Mouse (Mus musculus): ENCODE results near the gene Bcor. TPM values are rescaled to one million over a fixed set of nuclear protein-coding genes. Genes with fewer than 3 reads are reported as not detected.

Bcor gene
- polyA plus RNA-seq, 1 experiment from 2014 or later, result 4.2 TPM

GRCm38 (mm10) chrX:12053315-12053914 is 106.7 kb downstream of the Bcor start:
- no peaks in the 10 kb centered on the region for H3K4me1 ChIP-seq (replicated peaks; ENCODE audit: control insufficient read depth, insufficient read depth, low read length)
- ATAC-seq, result no peak
- no peak overlapping the region for H3K9ac ChIP-seq (ENCODE audit: low read depth, low read length)
- H3K27ac ChIP-seq (ENCODE audit: low read depth, low read length), result no peak overlapping the region
- H3K4me3 ChIP-seq (ENCODE audit: low read depth, low read length), result no peak overlapping the region
- peaks cover 3% of the 10 kb centered on the region; the same call in 1 of the 2 replicates for H3K36me3 ChIP-seq (ENCODE audit: control insufficient read depth, insufficient read depth)
- H3K27me3 ChIP-seq (replicated peaks; ENCODE audit: control insufficient read depth, insufficient read depth, low read length), result no peaks in the 10 kb centered on the region
- TF ChIP-seq CTCF (IDR thresholded peaks at IDR 0.05; ENCODE audit: low read depth), result no peak
- H3K4me2 ChIP-seq (replicated peaks; ENCODE audit: low read depth), result no peak overlapping the region
- WGBS, result 75% methylated on average over 9 of the region's 9 CpGs
- no peaks in the 10 kb centered on the region for H3K9me3 ChIP-seq (ENCODE audit: control insufficient read depth)

GRCm38 (mm10) chrX:12052651-12053050 is 107.5 kb downstream of the Bcor start:
- Histone ChIP-seq H3K36me3 (ENCODE audit: control insufficient read depth, insufficient read depth) (no peaks in the 10 kb centered on the region; the same call in 1 of the 2 replicates), H3K27me3 (replicated peaks; ENCODE audit: control insufficient read depth, insufficient read depth, low read length) (no peaks in the 10 kb centered on the region), H3K4me1 (replicated peaks; ENCODE audit: control insufficient read depth, insufficient read depth, low read length) (no peaks in the 10 kb centered on the region), H3K9ac (ENCODE audit: low read depth, low read length) (no peak overlapping the region), H3K4me2 (replicated peaks; ENCODE audit: low read depth) (no peak overlapping the region), H3K4me3 (ENCODE audit: low read depth, low read length) (no peak overlapping the region), H3K9me3 (ENCODE audit: control insufficient read depth) (no peaks in the 10 kb centered on the region), H3K27ac (ENCODE audit: low read depth, low read length) (no peak overlapping the region)
- WGBS, result 100% methylated on average over 1 of the region's 1 CpGs
- no peak for ATAC-seq
- TF ChIP-seq CTCF (IDR thresholded peaks at IDR 0.05; ENCODE audit: low read depth), result no peak

GRCm38 (mm10) chrX:12048721-12049120 is 111.4 kb downstream of the Bcor start:
- Histone ChIP-seq H3K27ac (ENCODE audit: low read depth, low read length) (no peak overlapping the region), H3K4me3 (ENCODE audit: low read depth, low read length) (no peak overlapping the region), H3K36me3 (ENCODE audit: control insufficient read depth, insufficient read depth) (peaks cover 5% of the 10 kb centered on the region; the same call in 1 of the 2 replicates), H3K27me3 (replicated peaks; ENCODE audit: control insufficient read depth, insufficient read depth, low read length) (no peaks in the 10 kb centered on the region), H3K9me3 (ENCODE audit: control insufficient read depth) (no peaks in the 10 kb centered on the region), H3K4me2 (replicated peaks; ENCODE audit: low read depth) (no peak overlapping the region), H3K4me1 (replicated peaks; ENCODE audit: control insufficient read depth, insufficient read depth, low read length) (no peaks in the 10 kb centered on the region), H3K9ac (ENCODE audit: low read depth, low read length) (no peak overlapping the region)
- TF ChIP-seq CTCF (IDR thresholded peaks at IDR 0.05; ENCODE audit: low read depth), result 0 out of 2 replicates have a peak, but pooled peaks have one; percentile 12
- WGBS, result 52% methylated on average over 11 of the region's 11 CpGs
- ATAC-seq, result no peak

- Histone ChIP-seq H3K4me2 (replicated peaks; ENCODE audit: low read depth) (no peak overlapping the region), H3K27ac (ENCODE audit: low read depth, low read length) (no peak overlapping the region), H3K27me3 (replicated peaks; ENCODE audit: control insufficient read depth, insufficient read depth, low read length) (no peaks in the 10 kb centered on the region), H3K36me3 (ENCODE audit: control insufficient read depth, insufficient read depth) (peaks cover 5% of the 10 kb centered on the region; the same call in 1 of the 2 replicates), H3K4me3 (ENCODE audit: low read depth, low read length) (no peak overlapping the region), H3K4me1 (replicated peaks; ENCODE audit: control insufficient read depth, insufficient read depth, low read length) (no peaks in the 10 kb centered on the region), H3K9ac (ENCODE audit: low read depth, low read length) (no peak overlapping the region), H3K9me3 (ENCODE audit: control insufficient read depth) (no peaks in the 10 kb centered on the region)
- 43% methylated on average over 9 of the region's 9 CpGs for WGBS
- TF ChIP-seq CTCF (IDR thresholded peaks at IDR 0.05; ENCODE audit: low read depth), result no peak
- ATAC-seq, result no peak
Measured at GRCm38 (mm10) chrX:12048166-12048565, 112.0 kb downstream of the Bcor start.

GRCm38 (mm10) chrX:12047223-12047911 is 112.8 kb downstream of the Bcor start:
- Histone ChIP-seq H3K9ac (ENCODE audit: low read depth, low read length) (no peak overlapping the region), H3K4me2 (replicated peaks; ENCODE audit: low read depth) (no peak overlapping the region), H3K4me1 (replicated peaks; ENCODE audit: control insufficient read depth, insufficient read depth, low read length) (no peaks in the 10 kb centered on the region), H3K36me3 (ENCODE audit: control insufficient read depth, insufficient read depth) (peaks cover 5% of the 10 kb centered on the region; the same call in 1 of the 2 replicates), H3K27ac (ENCODE audit: low read depth, low read length) (no peak overlapping the region), H3K27me3 (replicated peaks; ENCODE audit: control insufficient read depth, insufficient read depth, low read length) (no peaks in the 10 kb centered on the region), H3K9me3 (ENCODE audit: control insufficient read depth) (no peaks in the 10 kb centered on the region), H3K4me3 (ENCODE audit: low read depth, low read length) (no peak overlapping the region)
- WGBS, result 50% methylated on average over 15 of the region's 16 CpGs
- no peak for ATAC-seq
- TF ChIP-seq CTCF (IDR thresholded peaks at IDR 0.05; ENCODE audit: low read depth), result no peak

- no peak for ATAC-seq
- no peaks in the 10 kb centered on the region for H3K4me1 ChIP-seq (replicated peaks; ENCODE audit: control insufficient read depth, insufficient read depth, low read length)
- no peak overlapping the region for H3K9ac ChIP-seq (ENCODE audit: low read depth, low read length)
- H3K9me3 ChIP-seq (ENCODE audit: control insufficient read depth), result no peaks in the 10 kb centered on the region
- no peak overlapping the region for H3K27ac ChIP-seq (ENCODE audit: low read depth, low read length)
- no peaks in the 10 kb centered on the region for H3K27me3 ChIP-seq (replicated peaks; ENCODE audit: control insufficient read depth, insufficient read depth, low read length)
- H3K4me2 ChIP-seq (replicated peaks; ENCODE audit: low read depth), result no peak overlapping the region
- no peak for TF ChIP-seq CTCF (IDR thresholded peaks at IDR 0.05; ENCODE audit: low read depth)
- WGBS, result 69% methylated on average over 13 of the region's 13 CpGs
- H3K4me3 ChIP-seq (ENCODE audit: low read depth, low read length), result no peak overlapping the region
- peaks cover 5% of the 10 kb centered on the region; the same call in 1 of the 2 replicates for H3K36me3 ChIP-seq (ENCODE audit: control insufficient read depth, insufficient read depth)
Measured at GRCm38 (mm10) chrX:12046676-12047075, 113.5 kb downstream of the Bcor start.

Measured in intestine, postnatal 0 days (tissue).